Mouse (Mus musculus) CH12.LX (cell line): ENCODE results near the gene Kcng4. TPM values are rescaled to one million over a fixed set of nuclear protein-coding genes. Genes with fewer than 3 reads are reported as not detected.

Experiments used
- DNase-seq: peaks from one replicate; pipeline ENCODE4 v3.0.0-alpha.2; 2013; ENCODE audit errors: extremely low read depth
- H3K27ac ChIP-seq: 2 replicates; pipeline ENCODE4 v1.5.1; 2012; ENCODE audit warnings: low read depth, mild to moderate bottlenecking, control low read depth, moderate library complexity; ENCODE audit not compliant: insufficient read depth
- H3K27me3 ChIP-seq: replicated peaks from 2 replicates; pipeline ENCODE3; 2012; ENCODE audit warnings: inconsistent platforms
- H3K36me3 ChIP-seq, 2 experiments: replicated peaks in 1 of 2; 2 replicates each; pipeline versions ENCODE3 to v1.6.1; 2012; ENCODE audit warnings: inconsistent platforms in 1 of 2, low read length in 1 of 2, mild to moderate bottlenecking in 1 of 2, mixed read lengths in 1 of 2, moderate library complexity in 1 of 2; ENCODE audit not compliant: control insufficient read depth in 1 of 2, insufficient read depth in 1 of 2
- H3K4me1 ChIP-seq, 2 experiments: 2 replicates each; pipeline ENCODE4 v1.6.1; 2012; ENCODE audit warnings: inconsistent platforms in 1 of 2, moderate library complexity in 1 of 2; ENCODE audit not compliant: insufficient read depth in 2 of 2, control insufficient read depth in 1 of 2
- H3K4me2 ChIP-seq: 2 replicates; pipeline ENCODE4 v1.6.1; 2012; ENCODE audit warnings: low read depth, mild to moderate bottlenecking, control low read depth; ENCODE audit not compliant: poor library complexity, insufficient read depth, severe bottlenecking
- H3K4me3 ChIP-seq, 3 experiments: fragments of 150-350 bp in 1 of 3; sonication (generic) in 1 of 3; replicated peaks in 1 of 3; 2 replicates each; pipeline versions ENCODE3 to v1.5.1; 2011 to 2012; ENCODE audit warnings: low read depth in 2 of 3, low read length in 2 of 3, mild to moderate bottlenecking in 2 of 3, moderate library complexity in 2 of 3, control low read depth in 1 of 3, improper control_type of control experiment in 1 of 3, inconsistent platforms in 1 of 3, mixed read lengths in 1 of 3; ENCODE audit not compliant: poor library complexity in 1 of 3
- H3K79me2 ChIP-seq: replicated peaks from 2 replicates; pipeline ENCODE4 v1.6.1; 2012; ENCODE audit warnings: mild to moderate bottlenecking, moderate library complexity; ENCODE audit not compliant: control insufficient read depth, poor library complexity, insufficient read depth, severe bottlenecking; ENCODE audit errors: extremely low read depth
- H3K9ac ChIP-seq: 2 replicates; pipeline ENCODE4 v1.6.1; 2012; ENCODE audit warnings: low read depth, mild to moderate bottlenecking, control low read depth, moderate library complexity; ENCODE audit not compliant: insufficient read depth
- H3K9me3 ChIP-seq: replicated peaks from 2 replicates; pipeline ENCODE3; 2012; ENCODE audit warnings: low read length, inconsistent platforms, mixed read lengths
- BHLHE40 ChIP-seq: IDR thresholded peaks from 2 replicates; pipeline ENCODE4 v1.6.1; 2011; ENCODE audit warnings: mild to moderate bottlenecking, low read depth, low read length, improper control_type of control experiment
- CTCF ChIP-seq, 2 experiments: IDR thresholded peaks in 1 of 2; conservative IDR thresholded peaks in 1 of 2; 2 replicates each; pipeline ENCODE4 v1.5.1; 2011 to 2012; ENCODE audit warnings: low read depth in 2 of 2, low read length in 2 of 2, improper control_type of control experiment in 1 of 2, inconsistent platforms in 1 of 2, mild to moderate bottlenecking in 1 of 2, moderate library complexity in 1 of 2
- E2F4 ChIP-seq: IDR thresholded peaks from 2 replicates; pipeline ENCODE4 v1.6.1; 2011; ENCODE audit warnings: low read depth, low read length, improper control_type of control experiment; ENCODE audit not compliant: insufficient replicate concordance
- ELF1 ChIP-seq: IDR thresholded peaks from 2 replicates; pipeline ENCODE4 v1.6.1; 2014; ENCODE audit warnings: low read depth, mild to moderate bottlenecking, inconsistent platforms, low read length, improper control_type of control experiment
- EP300 ChIP-seq: IDR thresholded peaks from 2 replicates; pipeline ENCODE4 v1.6.1; 2011; ENCODE audit warnings: low read length, improper control_type of control experiment
- IRF4 ChIP-seq: IDR thresholded peaks from 2 replicates; pipeline ENCODE4 v1.6.1; 2014; ENCODE audit warnings: low read depth, mild to moderate bottlenecking, inconsistent platforms, low read length, improper control_type of control experiment
- JUN ChIP-seq: IDR thresholded peaks from 2 replicates; pipeline ENCODE4 v1.6.1; 2011; ENCODE audit warnings: low read depth, mild to moderate bottlenecking, low read length, improper control_type of control experiment, moderate library complexity; ENCODE audit not compliant: insufficient read depth
- MAX ChIP-seq: IDR thresholded peaks from 2 replicates; pipeline ENCODE4 v1.6.1; 2011; ENCODE audit warnings: low read length, improper control_type of control experiment
- NRF1 ChIP-seq: IDR thresholded peaks from 2 replicates; pipeline ENCODE4 v1.6.1; 2014; ENCODE audit warnings: low read depth, mild to moderate bottlenecking, inconsistent platforms, low read length, improper control_type of control experiment, moderate library complexity
- POLR2A ChIP-seq: IDR thresholded peaks from 2 replicates; pipeline ENCODE4 v1.6.1; 2011; ENCODE audit warnings: low read depth, mild to moderate bottlenecking, improper control_type of control experiment, low read length
- RCOR1 ChIP-seq: conservative IDR thresholded peaks from 2 replicates; pipeline ENCODE4 v1.6.1; 2012; ENCODE audit warnings: low read depth, mild to moderate bottlenecking, inconsistent platforms, low read length, improper control_type of control experiment
- SMC3 ChIP-seq: IDR thresholded peaks from 2 replicates; pipeline ENCODE4 v1.6.1; 2011; ENCODE audit warnings: low read depth, low read length, improper control_type of control experiment
- TCF12 ChIP-seq: IDR thresholded peaks from 2 replicates; pipeline ENCODE4 v1.6.1; 2014; ENCODE audit warnings: low read depth, mild to moderate bottlenecking, inconsistent platforms, low read length, improper control_type of control experiment
- ZC3H11A ChIP-seq: IDR thresholded peaks from 2 replicates; pipeline ENCODE4 v1.6.1; 2012; ENCODE audit warnings: low read depth, mild to moderate bottlenecking, inconsistent platforms, low read length, improper control_type of control experiment
- ZKSCAN1 ChIP-seq: IDR thresholded peaks from 2 replicates; pipeline ENCODE4 v1.6.1; 2012; ENCODE audit warnings: low read depth, inconsistent platforms, low read length, improper control_type of control experiment, borderline replicate concordance
- ZMIZ1 ChIP-seq: IDR thresholded peaks from 2 replicates; pipeline ENCODE4 v1.6.1; 2012; ENCODE audit warnings: low read depth, mild to moderate bottlenecking, inconsistent platforms, low read length, improper control_type of control experiment
- ZNF384 ChIP-seq: IDR thresholded peaks from 2 replicates; pipeline ENCODE4 v1.6.1; 2012; ENCODE audit warnings: low read depth, low read length, improper control_type of control experiment, inconsistent platforms
- dilution Hi-C: fragments of 300-500 bp; cut with MboI; formaldehyde crosslinking; loops from 2 replicates; pipeline ENCODE4 v1.14.3; 2020; ENCODE audit warnings: low sequenced_read_pairs; ENCODE audit not compliant: extremely low pct_unique_long_range_greater_than_20kb, extremely low pct_ligation_motif_present
- in situ Hi-C: fragments of 300-500 bp; cut with MboI; formaldehyde crosslinking; loops from 3 replicates; pipeline ENCODE4 v1.14.3; 2019; ENCODE audit warnings: low sequenced_read_pairs, low pct_ligation_motif_present, low pct_unique_long_range_greater_than_20kb, mixed read lengths
- polyA plus RNA-seq: library from polyadenylated mRNA; unstranded; fragments of >175 nt; gene quantifications from 2 replicates; pipeline ENCODE4 v1.2.1, GENCODE M21; 2012; ENCODE audit warnings: low read depth; ENCODE audit not compliant: insufficient read length
- total RNA-seq, 2 experiments: library from RNA; depleted of rRNA; stranded (reverse); fragments of 300-350 nt in 1 of 2; fragments of >200 nt in 1 of 2; gene quantifications; 2 replicates each; pipeline ENCODE4 v1.2.3; 2012 to 2014

Kcng4 gene
- total and polyA plus RNA-seq, 3 experiments: not detected

- Histone ChIP-seq H3K27me3 (peaks cover 75% of the 10 kb centered on the region), H3K9ac (no peak overlapping the region), H3K4me3 (no peak overlapping the region), H3K36me3 (no peaks in the 10 kb centered on the region), H3K27ac (no peak overlapping the region), H3K4me2 (no peak overlapping the region), H3K9me3 (no peaks in the 10 kb centered on the region), H3K4me1 (peaks cover 2% of the 10 kb centered on the region in 2 experiments; a peak in 1 of 4 replicates), H3K79me2 (no peaks in the 10 kb centered on the region)
- in situ Hi-C loops (no loop called here), dilution Hi-C loops (no loop called here)
- no peak for DNase-seq
- no peak for TF ChIP-seq BHLHE40
- no peak for TF ChIP-seq SMC3
- no peak for TF ChIP-seq MAX
- no peak for TF ChIP-seq IRF4
- no peak for TF ChIP-seq ZMIZ1
- no peak for TF ChIP-seq E2F4
- TF ChIP-seq TCF12: no peak
- no peak for TF ChIP-seq ZKSCAN1
- TF ChIP-seq ELF1: no peak
- no peak for TF ChIP-seq EP300
- no peak for TF ChIP-seq ZC3H11A
Observed at GRCm38 (mm10) chr8:119625788-119626187, 9.7 kb downstream of the Kcng4 start.

DNA sequence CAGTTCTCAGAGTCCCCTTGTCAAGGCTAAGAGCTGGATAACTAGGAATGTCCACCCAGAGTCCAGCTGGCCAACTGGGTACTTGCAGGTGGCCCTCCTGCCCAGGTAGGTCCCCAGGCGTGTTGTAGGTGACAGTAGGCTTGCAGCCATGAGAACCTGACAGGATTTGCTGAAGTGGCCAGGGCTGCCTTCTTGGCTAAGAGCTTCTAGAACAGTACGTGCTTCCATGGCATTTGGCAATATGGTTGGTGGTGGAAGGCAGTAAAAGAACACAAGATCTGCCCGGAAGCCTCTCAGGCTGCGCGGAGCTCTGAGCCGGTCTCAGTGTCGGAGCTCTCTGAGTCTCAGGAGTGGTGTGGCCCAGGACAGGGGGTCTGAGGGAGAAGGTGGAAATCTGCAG, 10.6 kb downstream of the Kcng4 start:
- H3K4me1 ChIP-seq: 0 out of 4 replicates have a peak, but pooled peaks cover 0 to 2% of the 10 kb centered on the region in 2 experiments
- no peak overlapping the region for H3K4me2 ChIP-seq
- dilution Hi-C loops (no loop called here), in situ Hi-C loops (no loop called here)
- peaks cover 76% of the 10 kb centered on the region for H3K27me3 ChIP-seq
- no peaks in the 10 kb centered on the region for H3K79me2 ChIP-seq
- no peak for DNase-seq
- no peak overlapping the region for H3K4me3 ChIP-seq
- no peak for TF ChIP-seq RCOR1
- no peak for TF ChIP-seq POLR2A
- no peak for TF ChIP-seq IRF4
- TF ChIP-seq ZNF384: no peak
- no peak for TF ChIP-seq TCF12
- no peak for TF ChIP-seq NRF1
- no peak for TF ChIP-seq JUN
- no peak for TF ChIP-seq CTCF (conservative IDR thresholded peaks at IDR 0.05 in 1 of 2, IDR thresholded peaks at IDR 0.05 in 1 of 2; ENCODE audit: low read depth in 2 of 2, low read length in 2 of 2)
- no peak overlapping the region for H3K27ac ChIP-seq
- no peak overlapping the region for H3K9ac ChIP-seq
- no peaks in the 10 kb centered on the region for H3K36me3 ChIP-seq
- H3K9me3 ChIP-seq: no peaks in the 10 kb centered on the region
